Mouse (Mus musculus) neural tube, postnatal 0 days (tissue): ENCODE measurements around the gene Zfp580. TPM values are rescaled to one million over a fixed set of nuclear protein-coding genes. Genes with fewer than 3 reads are reported as not detected.

Experiments
- polyA plus RNA-seq: library from polyadenylated mRNA; unstranded; fragments of >200 nt; fragmentation: Nextera tagmentation; extraction: Ambion mirVana; gene quantifications from 2 replicates; pipeline ENCODE4 v1.2.1, GENCODE M21; 2015

Gene Zfp580
- polyA plus RNA-seq = 128 and 133 TPM in 2 replicates

DNA sequence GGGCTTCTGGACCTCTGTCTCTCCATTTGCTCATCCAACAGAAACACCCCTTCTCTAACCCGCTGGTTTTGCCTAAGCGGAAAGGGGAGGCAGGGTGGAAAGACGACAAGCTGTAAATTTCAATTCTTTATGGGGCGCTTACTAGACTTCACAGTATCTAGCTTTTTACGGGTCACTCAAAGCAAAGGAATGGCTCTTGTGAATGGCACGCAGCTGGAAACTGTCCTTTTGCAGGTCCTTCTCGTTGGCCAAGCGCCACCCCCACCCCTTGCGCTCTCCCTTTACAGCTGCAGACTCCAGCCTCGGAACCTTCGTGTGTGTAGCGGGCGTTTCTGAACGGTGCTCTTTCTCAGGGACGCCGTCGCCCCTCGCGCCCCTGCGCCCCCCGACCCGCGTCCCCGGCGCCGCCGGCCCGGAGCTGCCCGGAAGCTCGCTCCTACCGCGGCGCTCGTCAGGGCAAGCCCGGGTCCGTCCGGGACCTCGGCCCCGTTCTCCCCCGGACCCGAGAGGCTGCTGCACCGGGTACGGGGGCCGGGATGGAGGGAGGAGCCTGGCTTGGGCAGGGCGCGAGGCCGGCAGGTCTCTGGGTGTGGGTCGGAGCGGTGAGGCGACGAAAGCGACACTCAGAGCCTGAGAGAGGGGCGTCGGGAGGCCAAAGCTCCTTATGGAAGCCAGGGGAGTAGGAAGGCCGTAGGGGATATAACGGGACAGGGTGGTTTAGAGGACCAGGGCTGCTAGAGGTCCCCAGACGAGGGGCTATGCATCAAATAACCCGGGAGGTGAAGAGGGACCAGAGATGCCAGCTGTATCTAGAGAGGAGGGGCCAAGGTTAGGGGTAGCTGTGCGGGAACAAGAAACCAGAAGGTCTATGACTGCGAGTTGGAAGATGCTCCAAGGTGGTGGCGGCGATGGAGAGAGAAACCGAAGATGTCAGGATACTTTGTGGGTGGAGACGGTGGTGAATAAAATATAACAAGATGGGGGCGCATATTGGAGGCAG is at the start of gene Zfp580:
Gene Zfp580, plus strand, starts transcription at position 346 of the 1,000 bp plus-strand sequence.

DNA sequence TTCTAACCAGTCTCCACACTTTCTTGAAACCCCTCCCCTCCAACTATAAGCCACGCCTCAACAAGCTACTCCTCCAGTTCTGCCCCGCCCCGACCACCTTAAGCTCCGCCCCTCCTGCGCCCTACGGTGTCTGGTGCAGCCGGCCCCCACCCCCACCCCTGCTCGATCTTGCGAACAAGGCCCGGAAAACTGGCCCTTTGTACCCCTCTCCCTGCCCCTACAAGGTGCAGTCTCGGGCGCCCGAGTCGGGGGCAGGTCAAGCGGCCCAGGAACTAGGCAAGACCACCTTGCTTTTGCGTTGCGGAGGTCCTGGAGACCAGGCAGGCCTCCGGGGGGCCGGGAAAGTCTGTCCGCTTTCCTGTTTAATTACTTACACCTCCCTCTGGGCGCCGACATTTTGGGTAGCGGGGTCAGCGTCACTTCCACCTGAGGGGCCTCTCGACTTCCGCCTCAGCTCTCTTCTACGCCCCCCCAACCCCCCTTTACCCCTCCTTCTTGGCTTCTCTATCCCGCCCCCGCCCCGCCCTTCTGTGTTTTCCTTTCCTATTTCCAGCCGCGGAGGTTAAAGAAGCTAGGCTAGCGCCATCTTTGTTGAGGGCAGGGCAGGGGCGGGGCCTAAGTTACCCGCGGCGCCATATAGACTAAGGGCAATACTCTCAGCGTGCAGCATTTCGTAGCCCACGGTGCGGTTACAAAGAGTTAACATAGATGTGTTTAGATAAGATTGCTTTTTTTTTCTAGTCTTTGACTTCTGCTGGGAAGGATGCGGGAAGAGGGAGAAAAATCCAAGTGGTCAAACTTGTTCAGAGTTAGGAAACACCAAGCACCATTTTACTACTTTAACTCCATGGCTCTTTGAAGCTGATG is 36.9 kb upstream of the Zfp580 start, which contains the start of the genes Zfp524 and Fiz1:
Gene Zfp524, plus strand, starts transcription at position 165 of the 867 bp plus-strand sequence.
Gene Fiz1, minus strand, starts transcription at position 447 of the 867 bp plus-strand sequence.

DNA sequence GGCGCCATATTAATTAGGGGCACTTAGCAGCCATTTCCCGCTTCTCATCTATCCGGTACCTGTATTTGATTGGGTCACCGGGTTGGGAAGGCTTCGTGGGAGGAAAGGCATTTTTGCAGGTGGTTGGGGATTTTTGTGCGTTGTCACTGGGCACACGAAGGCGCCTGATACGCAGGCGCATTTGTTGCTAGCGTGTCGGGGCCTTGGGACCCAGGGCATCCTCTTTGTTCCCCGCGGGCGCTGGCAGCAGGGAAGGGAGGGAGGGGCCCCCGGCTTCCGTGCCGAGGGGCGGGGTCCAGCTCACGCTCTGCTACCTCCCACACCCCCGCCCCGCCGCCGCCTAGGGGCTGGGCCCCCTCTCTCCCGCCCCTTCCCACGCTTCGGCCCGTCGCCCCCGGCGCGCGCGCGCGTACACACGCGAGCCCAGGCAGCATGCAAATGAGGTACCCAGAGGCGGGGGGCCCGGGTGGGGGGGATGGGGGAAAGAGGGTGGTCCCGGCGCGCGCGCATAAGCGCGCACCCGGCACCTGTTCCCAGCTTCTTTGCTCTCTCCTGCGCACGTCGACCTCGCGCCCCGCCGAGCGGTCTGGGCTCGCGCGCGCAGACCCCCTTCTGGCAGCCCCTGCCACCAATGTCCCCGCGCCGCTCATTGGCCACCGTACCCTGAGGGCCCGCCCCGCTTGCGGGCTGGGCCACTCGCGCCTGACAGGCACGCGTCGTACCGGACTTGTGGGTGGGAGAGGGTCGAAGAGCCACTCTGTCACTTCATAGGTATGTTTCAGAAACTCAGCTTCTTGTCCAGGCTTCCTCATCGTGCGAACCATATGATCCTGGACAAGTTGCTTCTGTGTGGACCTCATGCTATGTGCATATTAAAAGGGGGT is 36.0 kb upstream of the Zfp580 start, which contains the start of gene Gm44973:
Gene Gm44973, plus strand, starts transcription at position 379 of the 884 bp plus-strand sequence.

DNA sequence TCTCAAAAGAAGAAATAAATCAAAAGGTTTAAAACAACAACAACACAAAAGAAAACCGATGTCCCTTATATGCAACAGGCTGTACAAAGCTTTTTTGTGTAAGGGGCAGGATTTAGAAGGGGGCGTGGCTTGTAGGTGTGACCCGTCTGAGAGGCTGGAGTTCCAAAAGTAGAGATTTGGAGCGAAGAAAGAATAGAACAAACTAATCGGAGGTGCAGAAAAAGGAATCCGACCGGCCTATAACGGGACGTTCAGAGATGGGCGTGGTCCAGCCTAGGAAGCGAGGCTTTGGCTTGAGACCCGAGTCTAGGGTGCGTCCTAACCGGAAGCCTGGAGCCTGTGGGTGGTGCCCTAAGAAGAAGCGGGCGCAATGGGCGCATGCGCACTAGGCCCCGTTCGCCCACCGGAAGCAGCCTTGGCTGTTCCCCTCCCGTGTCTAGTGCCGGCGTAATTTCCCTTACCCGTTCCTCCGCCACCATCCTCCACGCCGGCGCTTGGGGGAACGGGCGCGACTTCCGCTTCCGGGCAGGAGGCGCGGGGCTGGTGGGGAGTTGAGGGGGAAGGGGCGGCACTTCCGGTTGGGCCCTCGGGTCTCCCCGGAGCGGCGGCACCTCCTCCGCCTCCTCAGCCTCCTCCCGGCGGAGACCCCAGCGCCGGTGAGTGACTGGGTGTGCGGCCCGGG is 31.2 kb upstream of the Zfp580 start, which contains the start of the genes Zfp865 and Ccdc106:
Gene Zfp865, plus strand, starts transcription at position 377 of the 682 bp plus-strand sequence.
Gene Ccdc106, plus strand, starts transcription at position 554 of the 682 bp plus-strand sequence.

DNA sequence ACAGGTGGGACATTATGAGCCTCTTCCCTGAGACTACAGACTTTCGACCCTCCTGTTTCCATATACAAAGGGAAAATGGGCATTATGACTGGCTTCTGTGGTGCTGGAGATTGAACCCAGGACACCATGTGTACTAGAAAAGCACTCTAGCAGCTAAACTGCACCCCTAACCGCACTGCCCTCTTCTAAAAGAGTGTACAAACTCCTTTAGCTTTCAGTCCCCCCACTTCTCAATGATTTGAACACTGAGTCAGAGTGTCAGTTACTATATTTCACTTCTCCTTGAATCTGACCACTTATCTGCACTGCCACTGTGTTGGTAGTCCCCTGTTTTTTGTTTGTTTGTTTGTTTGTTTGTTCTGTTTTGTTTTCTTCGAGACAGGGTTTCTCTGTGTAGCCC is 17.5 kb upstream of the Zfp580 start, which contains the start of gene 4632433K11Rik:
Gene 4632433K11Rik, plus strand, starts transcription at position 301 of the 400 bp plus-strand sequence.

DNA sequence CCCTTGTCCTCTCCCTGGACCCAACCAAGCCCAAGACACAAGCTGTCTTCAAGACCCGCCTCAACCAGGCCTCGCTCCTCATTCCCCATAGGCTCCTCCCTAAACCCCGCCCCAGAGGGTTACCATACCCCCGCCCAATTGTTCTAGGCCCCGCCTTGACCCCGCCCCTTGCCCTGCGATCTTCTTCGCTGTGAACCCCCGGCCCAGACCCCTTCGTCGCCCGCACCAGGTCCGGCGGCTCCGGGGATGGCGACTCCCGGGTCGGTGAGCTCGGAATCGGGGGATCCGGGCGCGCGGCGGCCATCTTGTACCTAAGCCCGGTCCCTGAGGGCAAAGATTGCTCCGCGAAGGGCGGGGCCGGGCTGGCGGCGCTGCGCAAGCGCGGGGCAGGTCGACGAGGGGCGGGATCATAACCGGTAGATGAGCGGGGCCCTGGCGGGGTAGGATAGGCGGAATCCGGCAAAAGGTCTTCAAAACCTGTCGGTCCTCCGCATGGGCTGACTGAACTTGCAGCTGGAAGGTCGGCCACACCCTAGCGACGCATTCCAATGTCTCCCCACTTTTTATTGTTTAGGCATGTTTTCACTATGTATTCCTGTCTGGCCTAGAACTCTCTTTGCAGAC is 13.1 kb upstream of the Zfp580 start, which contains the start of gene Zfp784:
Gene Zfp784, minus strand, starts transcription at position 338 of the 624 bp plus-strand sequence.

DNA sequence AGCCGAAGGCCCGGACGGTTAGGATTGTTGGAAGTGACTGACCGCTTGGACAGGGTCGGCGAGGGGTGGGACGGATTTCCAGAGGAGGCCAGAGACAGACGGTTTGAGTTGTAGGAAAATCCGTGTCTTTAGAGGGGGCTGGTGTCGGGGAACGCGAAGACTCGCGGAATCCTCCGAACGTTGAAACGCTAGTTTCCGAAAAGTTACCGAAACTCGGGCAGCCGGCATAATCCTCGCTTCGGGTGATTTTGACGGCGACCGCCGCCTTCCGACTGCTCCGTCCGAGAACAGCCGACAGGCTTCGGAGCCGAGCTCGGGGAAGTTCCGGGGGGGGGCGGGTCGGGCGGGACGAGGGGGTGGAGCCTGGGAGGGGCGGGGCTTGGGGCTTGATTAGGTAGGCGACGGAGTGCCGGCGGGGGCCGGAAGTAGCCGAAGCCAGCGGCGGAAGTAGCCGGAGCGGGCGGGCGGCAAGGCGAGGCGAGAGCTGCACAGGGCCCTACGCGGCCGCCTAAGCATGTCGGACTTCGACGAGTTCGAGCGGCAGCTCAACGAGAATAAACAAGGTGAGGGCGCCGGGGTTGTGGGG is 10.5 kb downstream of the Zfp580 start, which contains the start of gene U2af2:
Gene U2af2, plus strand, starts transcription at position 370 of the 586 bp plus-strand sequence.

DNA sequence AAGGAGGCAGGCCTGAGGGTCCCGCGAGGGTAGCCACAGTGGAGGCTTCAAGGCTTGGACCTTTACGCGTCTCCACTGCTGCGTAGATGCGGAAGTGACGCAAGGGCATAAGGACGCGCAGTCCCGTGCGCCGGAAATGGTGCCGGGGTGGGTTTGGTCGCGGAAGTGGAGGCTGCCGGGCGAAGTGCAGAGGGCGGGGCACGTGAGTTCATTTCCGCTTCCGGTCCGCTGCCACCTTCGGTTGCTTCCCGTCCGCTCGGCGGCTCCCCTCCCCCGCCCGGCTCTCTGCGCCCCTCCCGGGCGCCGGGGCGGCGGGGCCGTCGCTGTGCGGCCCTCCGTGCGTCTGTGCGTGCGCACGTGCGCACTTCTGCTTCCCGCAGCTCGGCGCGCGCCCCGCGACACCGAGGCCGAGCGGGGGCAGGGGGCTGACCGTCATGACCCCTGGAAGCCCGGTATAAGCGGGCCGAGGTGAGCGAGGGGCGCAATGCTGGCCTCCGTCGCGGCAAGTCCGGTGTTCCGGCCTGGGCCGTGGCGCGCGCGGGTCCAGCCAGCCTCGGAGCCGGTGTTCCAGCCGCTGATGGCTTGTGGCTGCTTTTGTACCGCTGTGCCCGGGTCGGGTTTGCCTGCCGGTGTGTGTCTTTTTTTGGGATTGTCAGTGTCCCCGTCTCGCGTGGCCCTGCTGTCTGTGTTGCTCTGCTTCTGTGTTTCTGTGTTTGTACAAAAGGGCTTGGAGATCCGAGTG is 28.8 kb downstream of the Zfp580 start, which contains the start of gene Epn1:
Gene Epn1, plus strand, starts transcription at position 226 of the 742 bp plus-strand sequence.

Other genes with a start within 250 kb of the Zfp580 start
- gene Ube2s, start 238.9 kb upstream of the Zfp580 start, polyA plus RNA-seq = 236 and 237 TPM in 2 replicates
- gene Shisa7, start 206.8 kb upstream of the Zfp580 start, polyA plus RNA-seq = 8.2 and 11.1 TPM in 2 replicates
- 3.1 and 4.0 TPM in 2 replicates for gene Isoc2b, start 181.3 kb upstream of the Zfp580 start, polyA plus RNA-seq
- gene Isoc2a, start 174.4 kb upstream of the Zfp580 start, polyA plus RNA-seq = 0.85 and 0.86 TPM in 2 replicates
- gene Gm36210, start 145.0 kb upstream of the Zfp580 start, polyA plus RNA-seq = 0.42 TPM in 1 of 2 replicates, not detected in the other
- 3.0 and 4.2 TPM in 2 replicates for gene Zfp628, start 136.3 kb upstream of the Zfp580 start, polyA plus RNA-seq
- 35.0 and 39.1 TPM in 2 replicates for gene Nat14, start 129.5 kb upstream of the Zfp580 start, polyA plus RNA-seq
- gene Ssc5d, start 125.8 kb upstream of the Zfp580 start, polyA plus RNA-seq = 0.88 and 1.3 TPM in 2 replicates
- gene Sbk2, start 87.1 kb upstream of the Zfp580 start, polyA plus RNA-seq = not detected in 2 replicates
- gene Sbk3, start 80.4 kb upstream of the Zfp580 start, polyA plus RNA-seq = 0.12 and 0.25 TPM in 2 replicates
- gene Zfp579, start 55.4 kb upstream of the Zfp580 start, polyA plus RNA-seq = 37.5 and 40.0 TPM in 2 replicates
- 5.8 and 6.8 TPM in 2 replicates for gene Zfp524, start 37.1 kb upstream of the Zfp580 start, polyA plus RNA-seq
- 22.9 and 26.6 TPM in 2 replicates for gene Fiz1, start 36.8 kb upstream of the Zfp580 start, polyA plus RNA-seq
- 1.3 and 2.1 TPM in 2 replicates for gene Gm44973, start 36.0 kb upstream of the Zfp580 start, polyA plus RNA-seq
- 5.1 and 5.6 TPM in 2 replicates for gene Zfp865, start 31.2 kb upstream of the Zfp580 start, polyA plus RNA-seq
- 72.3 and 78.9 TPM in 2 replicates for gene Ccdc106, start 31.0 kb upstream of the Zfp580 start, polyA plus RNA-seq
- not detected in 2 replicates for gene 4632433K11Rik, start 17.4 kb upstream of the Zfp580 start, polyA plus RNA-seq
- gene Zfp784, start 13.1 kb upstream of the Zfp580 start, polyA plus RNA-seq = 6.1 and 7.8 TPM in 2 replicates
- 72.7 and 76.9 TPM in 2 replicates for gene U2af2, start 10.6 kb downstream of the Zfp580 start, polyA plus RNA-seq
- 93.4 and 120 TPM in 2 replicates for gene Epn1, start 28.7 kb downstream of the Zfp580 start, polyA plus RNA-seq
- gene Rfpl4, start 65.4 kb downstream of the Zfp580 start, polyA plus RNA-seq = not detected in 2 replicates
- gene Rasl2-9, start 74.4 kb downstream of the Zfp580 start, polyA plus RNA-seq = 0.81 and 0.85 TPM in 2 replicates
- gene Vmn1r55, start 98.1 kb downstream of the Zfp580 start, polyA plus RNA-seq = not detected in 2 replicates
- not detected in 2 replicates for gene Vmn1r56, start 145.2 kb downstream of the Zfp580 start, polyA plus RNA-seq
- gene Vmn1r57, start 167.0 kb downstream of the Zfp580 start, polyA plus RNA-seq = not detected in 2 replicates